ENCODE assay signal across 25 mouse cellular contexts in genomic region chr6:91389141-91389540, GRCm38 (mm10). TPM values are rescaled to one million over a fixed set of nuclear protein-coding genes. Genes with fewer than 3 reads are reported as not detected.
DNase-seq lines count a peak whose midpoint lies in the region; ATAC-seq lines count a peak whose summit lies in the region.
"Had no signal": no experiment of that assay in that cellular context is flagged by ENCODE, and none has a peak within 500 bp of the region (broad histone marks: within the 10 kb centered on the region; RNA-seq: fewer than 3 reads in every experiment).

No protein-coding gene starts in this region.

- H3K36me3 ChIP-seq in heart, embryonic 15.5 days: no peaks in the 10 kb centered on the region
- H3K36me3 ChIP-seq in lung, embryonic 16.5 days (ENCODE audit: control insufficient read depth, insufficient read depth, low read length): no peaks in the 10 kb centered on the region
- H3K36me3 ChIP-seq in stomach, embryonic 16.5 days (ENCODE audit: control insufficient read depth, insufficient read depth, low read length): no peaks in the 10 kb centered on the region
- H3K36me3 ChIP-seq: embryonic facial prominence, embryonic 15.5 days; midbrain, embryonic 15.5 days had no signal

- H3K9ac ChIP-seq in heart, embryonic 15.5 days: no peak overlapping the region
- H3K9ac ChIP-seq in lung, embryonic 16.5 days (ENCODE audit: low read length): no peak overlapping the region
- H3K9ac ChIP-seq in stomach, embryonic 16.5 days (ENCODE audit: low read length): no peak overlapping the region
- H3K9ac ChIP-seq: embryonic facial prominence, embryonic 15.5 days; hindbrain, embryonic 13.5 days; liver, embryonic 14.5 days; midbrain, embryonic 15.5 days had no signal

- H3K4me2 ChIP-seq in heart, embryonic 15.5 days: no peak overlapping the region
- no peak overlapping the region for H3K4me2 ChIP-seq in lung, embryonic 16.5 days (ENCODE audit: low read depth, low read length)
- no peak overlapping the region for H3K4me2 ChIP-seq in stomach, embryonic 16.5 days (ENCODE audit: low read depth, low read length)
- H3K4me2 ChIP-seq: embryonic facial prominence, embryonic 15.5 days; hindbrain, embryonic 13.5 days; midbrain, embryonic 15.5 days had no signal

- no peak for DNase-seq in heart, adult 8-10 months (ENCODE audit: low spot score)
- peak; percentile 90 to 91 for DNase-seq in lung, adult 18-20 months
- no peak for DNase-seq in left cerebral cortex, postnatal 36 days (ENCODE audit: low spot score in 2 of 2)
- no peak for DNase-seq in right cerebral cortex, postnatal 14 days
- DNase-seq: cerebellum, adult 2 months; cerebellum, postnatal 36 days; gastrocnemius, adult 2 months; kidney, adult 8-10 months; right cerebral cortex, postnatal 25 days; thymus, adult 2 months had no signal

- 45% methylated on average over 4 of the region's 4 CpGs for WGBS in heart, embryonic 15.5 days
- 42% methylated on average over 4 of the region's 4 CpGs for WGBS in lung, embryonic 16.5 days
- WGBS in stomach, embryonic 16.5 days: 67% methylated on average over 4 of the region's 4 CpGs

- peaks cover 22% of the 10 kb centered on the region for H3K4me1 ChIP-seq in heart, embryonic 15.5 days (replicated peaks)
- peaks cover 3% of the 10 kb centered on the region; the same call in 1 of the 2 replicates for H3K4me1 ChIP-seq in lung, embryonic 16.5 days (replicated peaks; ENCODE audit: control insufficient read depth, insufficient read depth, low read length)
- no peaks in the 10 kb centered on the region for H3K4me1 ChIP-seq in stomach, embryonic 16.5 days (ENCODE audit: control insufficient read depth, insufficient read depth, low read length)
- H3K4me1 ChIP-seq: embryonic facial prominence, embryonic 15.5 days; hindbrain, embryonic 13.5 days; midbrain, embryonic 15.5 days had no signal

- intact Hi-C loops in left cerebral cortex, postnatal 36 days (cut with DNase I): no loop called here

- H3K4me3 ChIP-seq in heart, embryonic 15.5 days: no peak overlapping the region
- H3K4me3 ChIP-seq in lung, embryonic 16.5 days (ENCODE audit: low read length): no peak overlapping the region
- no peak overlapping the region for H3K4me3 ChIP-seq in stomach, embryonic 16.5 days (replicated peaks; ENCODE audit: low read length)
- H3K4me3 ChIP-seq: embryonic facial prominence, embryonic 15.5 days; gastrocnemius, adult 2 months; hindbrain, embryonic 13.5 days; midbrain, embryonic 15.5 days; myocyte had no signal

- no peaks in the 10 kb centered on the region for H3K9me3 ChIP-seq in heart, embryonic 15.5 days (replicated peaks)
- no peaks in the 10 kb centered on the region; the same call in 1 of the 2 replicates for H3K9me3 ChIP-seq in lung, embryonic 16.5 days (ENCODE audit: control insufficient read depth, low read length)
- no peaks in the 10 kb centered on the region for H3K9me3 ChIP-seq in stomach, embryonic 16.5 days (replicated peaks; ENCODE audit: control insufficient read depth, low read length)
- H3K9me3 ChIP-seq: embryonic facial prominence, embryonic 15.5 days; hindbrain, embryonic 13.5 days; midbrain, embryonic 15.5 days had no signal

- peak; percentile 68 for ATAC-seq in heart, embryonic 15.5 days (replicated peaks; ENCODE audit: insufficient number of reproducible peaks, insufficient read depth, low FRiP score, low read depth)
- ATAC-seq in lung, embryonic 16.5 days (ENCODE audit: low read depth): peak; percentile 97
- ATAC-seq in stomach, embryonic 16.5 days (ENCODE audit: insufficient read depth, low FRiP score): peak; percentile 23; the same call in 1 of the 2 replicates
- ATAC-seq: inflammation-experienced regulatory T-cells, adult 6 months; midbrain, embryonic 15.5 days had no signal

- H3K27me3 ChIP-seq in heart, embryonic 15.5 days: peaks cover 27% of the 10 kb centered on the region
- H3K27me3 ChIP-seq in lung, embryonic 16.5 days (ENCODE audit: control insufficient read depth, insufficient read depth, low read depth, low read length): no peaks in the 10 kb centered on the region
- no peaks in the 10 kb centered on the region for H3K27me3 ChIP-seq in stomach, embryonic 16.5 days (ENCODE audit: control insufficient read depth, insufficient read depth, low read length)
- H3K27me3 ChIP-seq: embryonic facial prominence, embryonic 15.5 days; hindbrain, embryonic 13.5 days; midbrain, embryonic 15.5 days had no signal

- no peak overlapping the region for H3K27ac ChIP-seq in heart, embryonic 15.5 days
- H3K27ac ChIP-seq in lung, embryonic 16.5 days (ENCODE audit: low read length): peak overlapping the region; percentile 86
- H3K27ac ChIP-seq in stomach, embryonic 16.5 days (ENCODE audit: low read length): no peak overlapping the region
- H3K27ac ChIP-seq: embryonic facial prominence, embryonic 15.5 days; gastrocnemius, adult 2 months; hindbrain, embryonic 13.5 days; liver, embryonic 14.5 days; midbrain, embryonic 15.5 days had no signal

RNA-seq across cellular contexts. Expression of gene Wnt7a, which starts 22.0 kb away (rescaled TPM):
- 0.04 and 0.77 TPM in 2 replicates for polyA plus RNA-seq in heart, embryonic 15.5 days (2015; fragmentation: Nextera tagmentation; extraction: Ambion mirVana)
- not detected for total RNA-seq in heart, adult 8-10 months (2022)
- 2.5 and 3.3 TPM in 2 replicates for polyA plus RNA-seq in lung, embryonic 16.5 days (2015; fragmentation: Nextera tagmentation; extraction: Ambion mirVana)
- polyA plus RNA-seq in stomach, embryonic 16.5 days (2015; fragmentation: Nextera tagmentation; extraction: Ambion mirVana): 0.04 and 0.36 TPM in 2 replicates
- 10 to 100 TPM; 14.2 to 16.0 TPM for total RNA-seq in left cerebral cortex, postnatal 36 days (2021)
- total RNA-seq: gastrocnemius, adult 2 months; granulocyte monocyte progenitor cell, adult 5-6 weeks; megakaryocyte, adult 5-6 weeks; neutrophil, adult 5-6 weeks had no signal
- polyA plus RNA-seq: C2C12; inflammation-experienced regulatory T-cells, adult 6 months; large intestine, adult 2 months; liver, embryonic 14.5 days; myocyte; stomach, embryonic 14.5 days had no signal

Comparison
In these comparisons a context has a peak if more than half of its experiments do, and no peak if none do; other contexts are left out.
1. ATAC-seq: peak in every context shown above with its lines; median percentile 97 in lung, embryonic 16.5 days; 68 in heart, embryonic 15.5 days; 23 in stomach, embryonic 16.5 days.
2. DNase-seq: peak in lung, adult 18-20 months (2 of 2); none in heart, adult 8-10 months (single experiment), left cerebral cortex, postnatal 36 days (0 of 2) and right cerebral cortex, postnatal 14 days (single experiment).